Mouse (Mus musculus): ENCODE data around the gene Dazap2.
"Not testable (repeated sequence)": the region's sequence is repeated elsewhere in the genome, so short reads cannot be mapped to it uniquely, and the experiment has no call there.

The Dazap2 gene

DNA sequence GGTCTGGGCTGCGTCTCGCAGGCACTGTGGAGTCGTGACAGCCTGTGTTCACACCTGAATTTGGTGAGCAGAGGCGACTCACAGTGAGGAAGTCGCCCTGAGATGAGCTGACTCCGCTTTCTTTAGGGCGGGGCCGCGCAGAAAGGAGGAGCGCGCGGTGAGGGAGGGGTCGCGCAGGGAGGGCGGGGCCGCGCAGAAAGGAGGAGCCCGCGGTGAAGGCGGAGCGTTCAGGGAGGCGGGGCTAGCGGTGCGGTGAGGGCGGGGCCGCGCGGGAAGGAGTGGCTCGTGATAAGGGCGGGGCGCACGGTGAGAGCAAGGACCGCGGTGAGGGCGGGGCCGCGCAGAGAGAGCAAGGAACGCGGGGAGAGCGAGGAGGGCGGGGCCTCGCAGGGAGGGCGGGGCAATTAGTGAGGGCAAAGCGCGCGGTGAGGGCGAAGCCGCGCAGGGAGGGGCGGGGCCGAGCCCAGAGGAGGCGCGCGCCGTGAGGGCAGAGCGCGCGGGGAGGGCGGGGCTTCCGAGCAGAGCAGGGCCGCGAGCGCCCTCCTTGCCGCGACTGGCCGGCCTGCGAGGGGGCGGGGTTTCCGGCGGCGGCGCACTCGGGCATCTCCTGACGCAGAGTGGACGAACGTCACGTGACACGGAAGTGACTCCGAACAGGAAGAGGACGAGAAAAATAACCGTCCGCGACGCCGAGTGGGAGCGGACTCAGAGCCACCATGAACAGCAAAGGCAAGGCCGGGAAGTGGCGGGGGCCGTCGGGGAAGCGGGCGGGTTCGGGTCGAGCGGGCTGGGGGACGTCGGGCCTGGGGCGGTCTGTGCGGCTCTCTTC, at the start of gene Dazap2:
TSS of gene Dazap2 (plus strand) at position 354 of the 829 bp plus-strand sequence.
- peak; percentile 98 for DNase-seq (ENCODE audit: low spot score in 2 of 2)

DNA sequence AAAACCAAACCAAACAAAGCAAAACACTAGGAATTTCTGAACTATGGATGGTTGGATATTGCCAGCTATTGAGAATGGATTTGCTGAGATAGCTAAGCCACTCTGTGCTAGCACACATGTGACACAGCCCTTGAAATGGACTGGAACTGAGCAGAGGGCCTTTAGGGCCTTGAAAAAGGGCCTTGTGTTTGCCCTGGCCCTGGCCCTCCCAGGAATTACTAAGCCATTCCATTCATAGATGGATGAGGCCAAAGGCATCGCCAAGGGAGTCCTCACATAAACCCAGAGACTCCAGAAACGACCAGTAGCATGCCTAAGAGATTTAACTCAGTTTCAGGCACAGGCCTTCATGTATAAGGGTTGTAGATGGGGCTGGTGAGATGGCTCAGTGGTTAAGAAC, 48.6 kb upstream of the Dazap2 start:
- DNase-seq (ENCODE audit: low spot score in 2 of 2) = no peak

- DNase-seq (ENCODE audit: low spot score in 2 of 2) = no peak
These were observed 45.9 kb upstream of the Dazap2 start for GRCm38 (mm10) chr15:100569239-100569638.

GRCm38 (mm10) chr15:100573946-100574345, 41.2 kb upstream of the Dazap2 start:
- DNase-seq (ENCODE audit: low spot score in 2 of 2) = no peak

GRCm38 (mm10) chr15:100574378-100574777, 40.8 kb upstream of the Dazap2 start:
- no peak for DNase-seq (ENCODE audit: low spot score in 2 of 2)

DNA sequence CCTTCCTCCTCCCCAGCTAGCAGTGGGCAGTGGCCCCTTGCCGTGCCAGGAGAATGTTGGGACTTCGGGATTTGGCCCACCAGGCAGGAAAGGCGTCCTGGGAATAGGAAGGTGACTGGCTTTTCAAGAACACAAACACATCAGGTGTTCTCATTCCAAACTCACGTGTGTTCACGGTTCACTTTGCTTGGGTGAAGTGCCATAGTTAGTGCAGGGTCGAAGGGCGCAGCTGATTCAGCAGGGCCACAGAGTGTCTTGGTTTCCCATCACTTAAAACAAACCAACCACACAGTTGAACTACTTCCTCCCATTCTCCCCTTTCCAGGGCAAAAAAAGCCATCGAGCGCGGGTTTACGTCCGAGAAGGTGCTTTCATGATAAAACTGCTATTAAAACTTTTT, 39.8 kb upstream of the Dazap2 start:
- no peak for DNase-seq (ENCODE audit: low spot score in 2 of 2)

DNA sequence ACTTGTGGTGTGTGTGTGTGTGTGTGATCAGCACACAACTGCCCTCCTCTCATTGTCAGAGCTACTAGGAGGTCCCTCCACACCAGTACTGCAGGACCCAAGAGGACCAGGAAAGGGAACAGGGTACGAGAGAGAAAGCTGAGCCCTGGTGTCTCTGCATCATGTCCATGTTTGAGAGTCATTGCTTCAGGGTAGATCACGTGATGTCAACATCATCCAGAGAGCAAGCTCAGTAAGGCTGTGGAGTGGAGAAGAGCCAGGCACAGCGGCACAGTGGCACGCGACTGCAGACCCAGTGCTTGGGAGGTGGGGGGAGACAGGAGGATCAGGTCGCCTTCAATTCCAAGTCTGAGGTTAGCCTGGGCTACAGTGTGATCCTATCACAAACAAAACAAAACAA, 38.8 kb upstream of the Dazap2 start:
- no peak for DNase-seq (ENCODE audit: low spot score in 2 of 2)

DNA sequence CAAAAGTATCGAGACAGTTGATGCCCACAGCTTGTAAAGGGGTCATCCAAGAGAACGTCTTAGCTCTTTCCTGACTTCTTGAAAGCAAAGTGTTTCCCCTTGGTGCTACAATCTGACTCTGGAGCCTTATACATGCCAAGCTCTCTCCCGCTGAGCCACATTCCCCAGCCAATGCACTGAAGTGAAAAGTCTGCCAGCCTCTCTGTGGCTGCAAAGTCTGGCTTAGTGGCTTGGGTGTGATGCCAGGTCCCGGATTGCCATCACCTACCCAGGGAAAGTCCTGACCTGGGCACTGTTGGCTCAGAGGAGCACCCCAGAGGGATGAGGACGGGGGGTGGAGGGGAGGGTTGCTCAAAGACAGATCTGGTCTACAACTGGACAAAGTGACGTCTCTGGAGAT, 38.3 kb upstream of the Dazap2 start:
- no peak for DNase-seq (ENCODE audit: low spot score in 2 of 2)

DNA sequence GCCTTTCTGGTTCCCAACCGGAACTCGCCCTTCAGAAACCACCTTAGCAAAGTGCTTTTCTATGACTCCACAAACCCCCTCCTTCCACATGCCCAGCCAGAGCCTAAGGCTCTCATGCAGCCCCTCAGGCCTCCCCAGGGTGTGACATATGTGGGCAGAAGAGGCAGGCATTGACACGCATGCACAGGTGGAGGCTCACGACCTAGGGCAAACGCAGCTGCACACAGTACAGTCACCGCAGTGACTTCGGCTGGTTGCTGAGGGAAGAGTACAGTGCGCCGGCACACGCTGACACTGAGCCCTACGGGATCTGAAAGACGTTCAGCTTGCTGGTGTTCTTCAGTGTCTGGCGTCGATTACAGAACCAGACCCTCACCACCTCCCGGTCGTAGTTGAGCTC, 37.2 kb upstream of the Dazap2 start:
- no peak for DNase-seq (ENCODE audit: low spot score in 2 of 2)

- DNase-seq (ENCODE audit: low spot score in 2 of 2) = no peak
These were observed 35.0 kb upstream of the Dazap2 start for GRCm38 (mm10) chr15:100580108-100580507.

DNA sequence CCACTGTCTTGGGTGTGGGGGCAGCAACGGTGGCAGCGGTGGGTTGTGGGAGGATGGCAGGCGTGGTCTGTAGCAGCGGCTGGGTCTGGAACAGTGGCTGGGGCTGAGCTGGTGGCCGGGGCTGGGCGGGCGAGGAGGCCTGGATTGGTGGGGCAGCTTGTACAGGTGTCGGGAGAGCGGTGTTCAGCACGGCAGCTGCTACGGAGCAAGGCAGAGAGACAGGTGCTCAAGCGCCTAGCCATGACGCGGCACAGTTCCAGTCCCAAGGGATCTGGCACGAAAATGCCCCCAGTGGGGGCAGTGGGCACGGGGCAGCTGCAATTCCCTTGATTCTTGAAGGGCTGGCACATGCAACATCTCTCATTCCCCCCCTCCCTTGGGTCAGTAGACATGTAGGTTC, 29.2 kb upstream of the Dazap2 start:
- DNase-seq (ENCODE audit: low spot score in 2 of 2) = no peak

DNA sequence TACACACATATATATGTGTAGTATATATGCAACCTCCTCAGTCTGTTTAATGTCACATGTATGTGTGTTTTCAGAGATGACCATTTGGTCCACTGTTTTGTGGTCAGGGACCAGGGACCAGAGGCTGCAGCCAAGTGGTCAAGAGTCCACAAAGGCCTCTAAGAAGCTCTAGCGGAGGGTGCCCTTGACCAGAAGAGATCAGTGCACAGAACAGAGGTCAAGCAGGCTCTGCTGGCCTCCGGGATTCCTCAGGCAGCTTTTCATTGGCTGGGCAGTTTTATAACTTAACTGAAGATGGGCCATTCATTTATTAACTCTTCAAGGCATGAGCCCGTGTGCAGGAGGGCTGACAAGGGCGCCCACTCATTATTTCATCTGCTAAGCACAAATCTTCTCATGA, 28.0 kb upstream of the Dazap2 start:
- no peak for DNase-seq (ENCODE audit: low spot score in 2 of 2)

GRCm38 (mm10) chr15:100588297-100588696, 26.9 kb upstream of the Dazap2 start:
- DNase-seq (ENCODE audit: low spot score in 2 of 2) = no peak

- DNase-seq (ENCODE audit: low spot score in 2 of 2) = no peak
These were observed 24.7 kb upstream of the Dazap2 start for GRCm38 (mm10) chr15:100590436-100590835.

DNA sequence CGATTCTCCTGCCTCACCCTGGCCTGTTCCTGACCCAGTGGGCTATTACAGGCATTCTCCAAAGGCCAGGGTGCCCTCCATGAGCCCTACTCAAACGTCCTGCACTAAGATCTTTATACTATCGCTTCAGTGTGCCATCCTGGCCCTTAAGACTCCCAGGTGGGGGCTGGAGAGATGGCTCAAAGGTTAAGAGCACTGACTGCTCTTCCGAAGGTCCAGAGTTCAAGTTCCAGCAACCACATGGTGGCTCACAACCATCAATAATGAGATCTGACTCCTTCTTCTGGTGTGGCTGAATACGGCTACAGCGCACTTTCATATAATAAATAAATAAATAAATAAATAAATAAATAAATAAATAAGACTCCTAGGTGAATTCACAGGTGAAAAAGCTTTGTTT, 22.3 kb upstream of the Dazap2 start:
- no peak for DNase-seq (ENCODE audit: low spot score in 2 of 2)

GRCm38 (mm10) chr15:100598287-100598882, 16.8 kb upstream of the Dazap2 start:
- peak in 1 of 2 experiments; percentile 35 for DNase-seq (ENCODE audit: low spot score in 2 of 2)

DNA sequence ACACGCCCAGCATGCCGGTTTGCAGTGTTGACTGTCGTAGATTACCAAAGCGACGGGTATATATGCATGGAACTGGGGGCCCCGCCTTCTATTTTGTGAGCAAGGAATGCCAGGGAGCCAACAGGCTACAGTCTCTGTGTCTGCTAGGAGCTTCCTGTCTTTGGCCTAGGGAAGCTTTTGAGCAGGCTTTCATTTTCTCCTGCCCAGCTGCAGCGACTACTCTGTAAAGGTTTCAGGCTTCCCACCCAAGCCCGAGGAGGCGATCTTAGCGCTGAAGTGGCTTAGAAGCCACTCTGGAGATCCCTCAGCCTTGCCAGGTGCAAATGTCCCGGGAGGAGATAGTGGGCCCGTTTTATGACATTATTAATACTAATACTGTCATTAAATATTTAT, 16.3 kb upstream of the Dazap2 start:
- peak in 1 of 2 experiments; percentile 32 for DNase-seq (ENCODE audit: low spot score in 2 of 2)

- DNase-seq (ENCODE audit: low spot score in 2 of 2) = peak in 1 of 2 experiments; percentile 22
These were observed 15.7 kb upstream of the Dazap2 start, which contains the start of gene Pou6f1 for GRCm38 (mm10) chr15:100599276-100600046. Gene Pou6f1, minus strand, starts transcription at chr15:100599984.

DNA sequence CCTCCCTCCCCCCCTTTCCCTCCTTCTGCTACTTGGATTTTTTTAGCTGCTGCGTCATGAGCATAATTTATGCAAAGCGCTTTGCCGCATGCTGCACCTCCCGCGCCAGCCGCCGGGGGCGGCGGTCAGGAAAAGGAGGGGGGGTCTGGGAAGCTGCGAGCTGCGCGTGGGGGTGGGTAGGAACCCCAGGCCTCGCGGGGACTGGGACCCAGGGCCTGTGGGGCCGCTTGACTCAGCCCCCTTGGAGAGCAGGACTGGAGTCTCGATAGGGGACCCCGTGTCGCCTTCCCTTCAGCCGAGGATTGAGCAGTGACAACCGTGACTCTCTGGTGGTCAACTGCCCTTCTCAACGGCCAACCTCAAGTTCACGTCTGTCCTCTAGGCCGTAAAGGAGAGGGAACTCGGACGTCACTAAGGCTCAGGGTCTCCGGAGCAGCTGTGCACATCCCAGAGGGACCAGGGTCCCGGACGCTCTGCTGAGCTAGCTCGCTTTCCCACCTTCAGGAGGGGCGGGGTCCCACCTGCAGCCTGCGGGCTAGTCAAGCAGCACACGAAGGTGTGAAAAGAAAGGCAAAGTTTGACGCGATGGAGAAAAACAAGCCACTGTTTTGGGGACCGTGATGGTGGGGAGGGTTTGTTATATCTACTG, 15.0 kb upstream of the Dazap2 start:
- peak; percentile 72 to 76 for DNase-seq (ENCODE audit: low spot score in 2 of 2)

DNA sequence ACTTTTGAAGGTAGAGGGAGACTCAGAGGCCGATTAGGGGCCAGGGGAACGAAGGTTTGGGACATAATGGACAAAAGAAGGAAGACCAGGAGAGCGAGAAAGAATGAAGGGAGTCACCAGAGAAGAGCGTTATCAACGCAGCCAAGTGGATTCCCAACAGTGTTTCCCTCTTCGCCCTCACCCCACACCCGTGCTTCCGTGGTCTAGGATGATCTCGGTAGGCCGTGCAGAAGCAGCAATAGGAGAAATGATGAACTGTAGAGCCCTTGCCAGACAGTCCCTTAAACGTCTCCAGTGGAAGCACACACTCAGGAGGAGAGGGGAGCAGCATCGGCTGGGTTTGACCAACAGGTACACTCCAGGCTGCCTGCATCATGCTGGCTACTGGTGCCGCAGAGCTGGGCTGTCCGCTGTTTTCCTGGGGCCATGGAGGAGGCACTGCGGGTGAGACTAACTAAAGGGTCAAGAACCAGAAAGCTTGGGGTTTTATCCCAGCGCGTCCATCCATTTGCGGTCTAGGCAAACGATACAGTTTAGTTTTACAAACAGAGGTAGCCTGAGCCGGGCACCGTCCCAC, 14.4 kb upstream of the Dazap2 start:
- DNase-seq (ENCODE audit: low spot score in 2 of 2) = no peak

DNA sequence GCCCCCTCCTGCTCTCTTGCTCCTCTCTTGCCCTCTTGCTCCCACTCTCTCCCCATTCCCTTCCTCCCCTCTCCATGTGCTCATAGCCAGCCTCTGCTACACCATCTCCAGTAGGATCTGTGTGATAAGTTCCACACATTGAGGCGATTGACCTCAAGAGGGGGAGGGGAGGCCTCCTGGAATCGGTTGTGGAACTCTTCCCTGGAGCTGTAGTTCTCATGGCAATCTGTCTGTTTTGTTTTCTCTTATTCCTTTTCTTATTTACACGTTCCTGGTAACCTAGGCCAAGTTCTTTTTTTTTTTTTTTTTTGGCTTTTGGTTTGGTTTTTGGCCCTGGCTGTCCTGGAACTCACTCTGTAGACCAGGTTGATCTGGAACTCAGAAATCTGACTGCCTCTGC, 13.5 kb upstream of the Dazap2 start:
- no peak for DNase-seq (ENCODE audit: low spot score in 2 of 2)

DNA sequence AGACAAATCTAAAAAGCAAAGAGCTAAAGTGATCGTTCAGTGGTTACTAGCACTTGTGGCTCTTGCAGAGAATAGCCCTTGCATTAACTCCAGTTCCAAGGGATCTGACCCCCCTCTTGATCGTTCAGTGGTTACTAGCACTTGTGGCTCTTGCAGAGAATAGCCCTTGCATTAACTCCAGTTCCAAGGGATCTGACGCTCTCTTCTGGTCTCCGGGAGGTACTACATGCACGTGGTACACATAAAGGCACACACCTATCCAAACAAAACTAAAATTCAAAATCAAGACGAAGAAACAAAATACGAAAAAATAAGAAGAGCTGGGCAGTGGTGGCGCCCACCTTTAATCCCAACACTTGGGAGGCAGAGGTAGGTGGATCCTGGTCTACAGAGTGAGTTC, 8.5 kb upstream of the Dazap2 start:
- DNase-seq (ENCODE audit: low spot score in 2 of 2) = not testable (repeated sequence)
